Mouse (Mus musculus): ENCODE measurements at regions not wholly inside any gene's neighbourhood (a gene's known extent, or its start where the extent isn't known, plus 50 kb on each side); places are given as distances from the start of the nearest gene placed in this dataset.

DNA sequence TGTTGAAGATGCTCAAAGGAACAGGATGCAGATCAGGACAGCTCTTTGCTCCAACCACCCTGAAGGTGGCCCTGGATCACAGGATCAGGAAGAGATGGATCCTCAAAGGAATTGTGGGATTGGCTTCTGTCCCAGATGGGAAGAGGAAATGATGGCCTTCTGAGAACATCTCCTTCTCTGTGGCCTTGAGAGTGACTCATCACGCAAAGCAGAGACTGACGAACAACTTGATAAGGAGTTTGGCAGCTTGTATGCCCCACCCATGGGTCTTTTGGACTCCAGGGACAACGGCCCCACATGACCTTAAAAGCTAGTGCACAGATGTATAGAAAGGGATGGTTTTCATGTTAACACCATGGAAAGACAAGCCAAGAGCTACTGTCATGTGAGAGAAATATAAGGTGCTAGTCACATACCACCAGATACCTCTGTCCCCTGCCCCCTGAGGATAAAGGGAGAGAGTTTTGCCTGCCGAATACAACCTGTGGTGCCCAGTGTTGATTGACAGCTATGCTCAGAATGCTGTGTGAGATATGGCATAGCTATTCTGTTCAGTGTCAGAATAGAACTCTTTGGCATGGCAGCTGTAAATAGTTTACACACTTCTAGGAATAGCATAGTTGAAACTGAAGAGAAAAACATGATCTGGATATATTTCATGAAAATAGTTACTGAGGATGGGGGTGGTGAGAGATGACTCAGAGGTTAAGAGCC lies 109.2 kb upstream of the S1pr3 start:
- DNase-seq: peak; percentile 16

DNA sequence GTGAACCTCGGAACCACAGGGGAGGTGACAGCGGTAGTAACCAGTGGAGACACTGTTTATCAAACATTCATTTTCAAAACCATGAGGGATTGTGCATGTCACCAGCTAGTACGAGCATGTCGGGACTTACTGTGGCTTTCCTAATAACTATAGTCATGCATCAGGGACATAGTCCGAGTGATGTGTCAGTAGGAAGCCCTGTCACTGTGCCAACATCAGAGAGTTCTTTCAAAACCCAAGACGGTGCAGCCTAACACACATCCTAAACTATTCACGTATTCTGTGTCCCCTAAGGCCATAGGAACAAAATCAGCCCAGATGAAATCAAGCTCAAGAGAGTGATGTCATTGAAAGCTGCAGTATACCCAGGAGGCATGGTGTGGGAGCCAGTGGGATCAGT lies 107.0 kb upstream of the S1pr3 start:
- no peak for DNase-seq

DNA sequence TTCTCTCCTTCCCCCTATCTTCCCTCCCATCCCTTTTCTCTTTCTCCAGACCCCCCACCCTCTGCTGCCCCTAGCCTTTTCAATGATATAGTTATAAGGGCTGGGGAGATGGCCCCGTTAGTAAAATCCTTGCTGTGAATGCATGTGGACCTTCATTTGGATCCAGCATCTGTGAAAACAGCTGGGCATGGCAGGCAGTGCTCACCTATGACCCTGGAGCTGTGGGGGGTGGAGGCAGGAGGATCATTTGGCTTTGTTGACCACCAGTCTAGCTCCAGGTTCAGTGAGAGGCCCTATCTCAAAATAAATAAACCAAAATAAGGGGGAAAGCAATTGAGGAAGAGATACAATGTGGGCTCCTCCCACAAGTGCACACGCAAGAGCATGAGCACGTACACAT lies 105.3 kb upstream of the S1pr3 start:
- DNase-seq: no peak

DNA sequence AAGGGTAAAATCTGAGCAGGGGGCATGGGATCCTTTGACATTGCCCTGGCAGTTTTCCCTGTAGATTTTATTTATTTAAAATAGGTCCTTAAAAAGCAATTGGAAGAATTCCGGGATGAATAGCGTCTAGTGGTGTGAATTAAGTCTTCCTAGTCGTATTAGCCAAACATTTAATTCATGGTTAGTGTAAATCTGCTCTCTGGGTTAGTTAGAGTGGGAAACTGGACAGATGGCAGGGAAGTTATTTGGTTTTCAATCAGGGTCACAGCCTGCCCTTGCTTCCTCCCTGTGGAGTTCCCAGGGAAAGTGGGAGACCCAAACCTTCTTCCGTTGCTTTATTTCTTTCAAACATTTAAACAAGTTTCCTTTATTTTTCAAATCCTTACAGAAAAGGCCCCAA lies 103.8 kb upstream of the S1pr3 start:
- no peak for DNase-seq

DNA sequence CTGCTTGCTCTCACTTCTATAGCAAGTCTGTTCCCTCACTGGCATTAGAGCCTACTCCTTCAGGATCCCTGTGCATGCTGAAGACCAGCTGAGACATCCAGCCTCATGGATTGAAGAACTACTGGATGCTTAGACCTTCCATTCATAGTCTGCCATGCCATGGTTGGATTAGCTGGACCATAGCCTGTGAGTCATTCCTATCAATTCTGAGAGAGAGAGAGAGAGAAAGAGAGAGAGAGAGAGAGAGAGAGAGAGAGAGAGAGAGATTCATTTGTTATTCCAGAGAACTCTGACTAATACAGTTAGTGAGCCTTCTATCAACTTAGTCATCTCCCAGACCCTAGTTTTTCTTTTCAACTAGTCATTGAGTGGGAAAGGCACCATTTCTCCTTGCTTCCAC lies 99.0 kb upstream of the S1pr3 start:
- no peak for DNase-seq

DNA sequence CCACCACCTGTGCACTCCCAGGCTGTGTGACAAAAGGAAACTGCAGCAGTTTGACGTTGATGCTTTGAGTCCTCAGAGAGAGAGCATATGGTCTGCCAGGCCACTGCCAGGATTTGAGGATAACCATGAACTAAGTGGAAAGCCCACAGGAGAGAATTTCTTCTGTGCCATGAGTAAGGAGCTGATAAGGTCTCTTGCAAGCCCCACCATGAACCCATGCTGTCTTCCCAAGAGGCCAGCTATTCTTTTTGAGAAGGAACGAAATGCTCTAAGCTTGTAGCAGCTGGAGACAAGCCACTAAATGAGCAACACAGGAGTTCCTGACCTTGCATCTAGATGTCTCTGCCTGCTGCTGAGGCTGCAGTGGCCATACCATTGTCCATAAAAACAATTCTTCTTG lies 98.4 kb upstream of the S1pr3 start:
- no peak for DNase-seq

DNA sequence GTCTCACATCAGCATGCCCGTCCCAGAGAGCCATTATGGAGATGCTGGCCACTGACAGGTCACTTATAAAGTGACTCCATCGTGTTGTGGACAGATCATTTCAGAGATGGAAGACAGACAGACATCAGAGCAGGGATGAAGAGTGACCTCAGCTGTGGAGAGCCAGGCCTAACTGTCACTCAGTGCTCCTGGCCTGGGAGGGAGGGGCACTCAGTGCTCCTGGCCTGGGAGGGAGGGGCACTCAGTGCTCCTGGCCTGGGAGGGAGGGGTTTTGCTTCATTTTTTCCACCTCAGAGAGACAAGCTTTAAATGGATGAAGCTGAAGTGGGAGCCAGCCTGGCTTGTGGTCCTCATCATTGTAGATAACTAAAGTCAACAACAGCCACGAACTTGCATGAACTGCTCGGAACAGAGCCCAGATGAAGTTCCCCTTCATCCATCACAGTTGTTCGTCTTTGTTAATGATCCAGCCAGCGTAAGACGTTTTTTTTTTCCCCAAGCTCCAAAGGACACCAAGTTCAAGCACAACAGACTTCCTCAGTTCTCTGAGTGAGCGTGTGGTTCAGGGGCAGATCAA lies 96.7 kb upstream of the S1pr3 start:
- no peak for DNase-seq

DNA sequence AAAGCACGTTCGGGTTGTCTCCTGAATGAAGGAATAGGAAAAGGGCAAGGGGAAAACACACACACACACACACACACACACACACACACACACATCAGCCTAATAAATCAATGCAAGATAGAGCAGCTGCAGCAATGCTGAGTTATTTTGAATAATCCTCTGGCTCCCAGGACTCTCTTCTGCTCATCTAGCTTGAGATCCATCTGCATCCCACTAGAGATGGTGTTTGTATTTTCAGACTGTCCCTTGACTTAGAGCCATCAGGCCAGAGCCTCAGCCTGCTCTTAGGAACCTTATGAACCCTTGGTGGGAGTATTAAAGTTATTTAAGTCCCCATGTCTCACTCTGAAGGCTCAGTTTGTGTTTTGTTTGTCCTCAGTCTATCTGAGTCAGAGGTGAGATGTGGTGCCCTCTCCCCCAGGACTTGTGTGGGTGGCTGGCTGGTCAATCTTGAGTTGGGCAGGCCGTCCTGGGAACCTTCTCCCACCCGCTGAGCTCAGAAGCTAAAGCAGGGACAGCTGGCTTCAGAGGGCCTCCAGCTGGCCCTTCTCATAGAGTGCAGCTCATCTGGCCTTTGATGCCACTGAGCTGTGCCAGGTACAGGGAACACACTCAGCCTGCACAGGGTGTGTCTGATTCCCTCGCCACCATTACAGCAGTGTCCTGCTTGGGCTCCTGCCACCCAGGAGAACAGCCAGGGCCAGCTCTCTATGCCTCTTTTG lies 95.1 kb upstream of the S1pr3 start:
- peak; percentile 77 for DNase-seq

DNA sequence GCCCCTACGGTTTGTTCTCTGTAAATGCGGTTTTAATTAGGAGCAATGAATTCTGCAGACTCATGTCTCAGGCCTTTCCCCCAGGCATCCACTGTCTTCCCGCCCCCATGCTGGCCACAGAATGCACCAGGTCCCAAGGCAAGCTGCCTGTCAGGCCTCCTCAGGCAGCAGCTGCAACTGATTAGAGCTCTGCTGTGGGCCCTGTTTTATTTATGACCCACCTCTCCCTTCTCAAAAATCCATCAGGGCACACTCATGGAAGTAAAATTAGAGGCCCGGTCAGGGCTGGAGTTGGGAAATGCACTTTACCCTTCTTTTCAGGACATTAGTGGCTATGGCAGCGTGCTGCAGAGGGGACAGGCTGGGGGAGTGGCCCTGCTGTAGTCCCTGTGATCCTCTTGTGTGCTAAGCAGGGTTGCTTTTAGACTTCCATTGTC lies 93.9 kb upstream of the S1pr3 start:
- DNase-seq: peak; percentile 79

DNA sequence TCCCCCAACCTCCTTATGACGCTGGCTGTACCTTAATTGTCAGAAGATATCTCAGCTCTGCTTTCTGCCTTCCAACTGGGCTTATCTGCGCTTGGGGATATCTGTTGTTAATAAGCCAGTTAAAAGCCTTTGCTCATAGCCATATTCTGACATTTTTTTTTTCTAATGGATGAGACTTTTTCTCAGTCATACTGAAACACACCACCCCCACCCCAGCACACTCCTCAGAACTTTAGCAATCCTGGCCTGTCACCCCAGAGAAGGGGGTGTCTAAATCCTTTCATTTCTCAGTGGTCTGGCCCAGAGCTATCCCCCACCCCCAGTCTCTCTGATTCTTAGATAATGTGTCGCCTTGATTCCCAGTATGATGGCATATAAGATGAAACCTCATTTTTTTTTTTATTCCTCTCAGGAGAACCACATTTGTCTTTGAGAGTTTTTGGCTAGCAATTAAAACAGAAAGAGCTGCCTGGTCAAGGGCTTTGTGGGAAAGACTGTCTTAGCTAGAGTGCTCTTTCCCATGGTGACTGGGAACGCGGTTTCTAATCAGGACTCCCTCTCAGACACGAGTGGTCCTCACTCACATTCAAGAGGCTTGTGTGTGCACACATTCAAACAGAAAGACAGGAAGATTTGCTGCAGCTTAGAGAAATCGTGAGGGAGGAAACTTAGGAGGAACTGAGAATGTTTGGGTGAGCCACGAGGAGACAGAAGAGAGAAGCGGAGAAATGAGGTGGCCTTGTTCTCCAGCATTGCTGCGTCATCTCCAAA lies 93.2 kb upstream of the S1pr3 start:
- no peak for DNase-seq

DNA sequence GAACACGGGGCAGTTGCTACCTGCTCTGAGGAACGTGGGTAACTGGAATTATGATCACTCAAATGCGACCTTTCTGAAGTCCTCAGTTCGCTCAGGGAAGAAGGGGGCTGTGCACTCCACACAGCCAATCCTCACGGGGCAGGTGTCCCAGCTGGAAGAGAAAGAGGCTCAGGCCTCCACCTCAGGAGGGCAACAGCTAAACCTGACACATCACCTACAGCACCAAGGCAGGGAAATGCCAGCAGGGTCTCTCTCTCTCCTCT lies 92.7 kb upstream of the S1pr3 start:
- no peak for DNase-seq

DNA sequence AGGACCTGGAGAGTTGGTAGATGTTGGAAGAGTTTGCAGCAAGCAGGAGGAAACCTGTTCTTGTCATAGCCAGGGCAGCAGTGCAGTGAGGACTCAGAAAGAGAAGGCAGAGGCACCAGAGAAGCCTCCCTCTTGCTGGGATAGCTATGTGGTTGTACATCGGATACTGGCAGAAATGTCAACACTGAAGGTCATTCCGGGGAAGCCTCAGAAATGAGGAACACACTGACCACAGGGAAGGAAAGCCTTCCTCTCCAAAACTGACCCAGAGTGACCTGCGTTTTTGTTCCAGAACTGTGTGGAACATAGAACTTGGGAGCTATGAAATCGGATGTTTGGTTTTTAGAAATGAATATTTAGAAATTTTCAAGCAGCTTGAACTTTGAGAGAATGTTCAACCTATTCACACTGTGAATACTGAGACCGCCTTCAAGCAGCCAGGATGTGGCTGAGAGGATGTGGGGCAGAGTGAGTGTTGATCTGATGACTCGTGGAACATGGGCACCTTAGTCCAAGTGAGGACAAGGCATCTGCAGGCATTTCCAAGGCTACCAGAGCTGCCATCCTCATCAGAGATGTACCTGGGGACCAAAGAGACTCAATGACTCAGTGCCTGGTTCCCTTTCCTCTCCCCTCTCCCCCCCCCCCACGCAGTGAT lies 85.3 kb upstream of the S1pr3 start:
- no peak for DNase-seq

DNA sequence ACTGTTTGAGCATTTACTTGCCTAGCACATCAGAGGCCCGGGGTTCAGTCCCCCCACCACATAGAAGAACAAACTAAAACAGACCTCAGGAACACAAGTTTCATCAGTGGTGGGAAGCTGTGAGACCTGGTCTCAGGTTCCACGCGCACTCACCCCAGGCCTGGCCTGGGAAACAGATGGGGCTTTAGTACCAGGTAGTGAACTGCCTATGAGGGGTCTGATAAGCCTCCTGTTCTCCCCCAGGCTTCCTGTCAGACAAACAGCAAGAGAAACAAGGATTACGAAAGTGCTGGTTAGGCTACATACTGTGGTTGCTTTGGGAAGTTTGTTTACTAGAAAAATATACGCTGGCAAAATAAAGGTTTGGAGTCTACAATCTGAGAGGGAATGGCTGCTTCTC lies 83.7 kb upstream of the S1pr3 start:
- no peak for DNase-seq

DNA sequence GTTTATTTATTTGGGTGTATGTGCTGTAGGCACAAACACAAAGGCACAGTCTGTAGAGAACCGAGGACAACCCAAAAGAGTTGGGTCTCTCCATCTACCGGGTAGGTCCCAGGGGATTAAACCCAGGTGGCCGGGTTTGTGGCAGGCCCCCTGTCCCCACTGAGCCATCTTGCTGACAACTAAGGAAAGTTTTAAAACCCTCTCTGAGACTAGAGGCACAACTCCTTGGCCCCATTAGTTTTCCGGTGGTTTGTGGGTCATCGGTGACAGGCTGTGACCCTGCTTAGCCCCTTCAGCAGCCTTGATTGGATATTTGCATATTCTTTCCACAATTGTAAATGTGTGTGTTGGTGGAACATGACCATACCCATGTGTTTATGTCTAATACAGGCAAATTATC lies 83.1 kb upstream of the S1pr3 start:
- no peak for DNase-seq

DNA sequence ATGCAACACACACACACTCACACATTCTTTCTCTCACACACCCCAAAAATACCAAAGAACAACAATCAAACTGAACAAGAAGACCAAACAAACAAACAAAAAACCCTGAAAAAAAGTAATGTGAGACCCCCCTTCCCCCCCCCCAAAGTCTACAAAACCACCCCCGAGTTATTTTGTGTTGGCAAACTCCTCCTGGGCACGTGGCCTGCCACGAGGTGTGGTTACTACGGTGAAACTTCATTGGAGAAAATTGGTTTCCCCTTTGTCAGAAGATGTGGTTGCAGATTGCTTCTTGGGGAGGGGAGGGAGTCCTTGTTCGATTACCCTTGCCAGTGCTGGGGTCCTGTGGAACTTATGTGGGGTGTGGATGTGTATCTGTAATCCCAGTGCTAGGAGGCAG lies 82.3 kb upstream of the S1pr3 start:
- no peak for DNase-seq

DNA sequence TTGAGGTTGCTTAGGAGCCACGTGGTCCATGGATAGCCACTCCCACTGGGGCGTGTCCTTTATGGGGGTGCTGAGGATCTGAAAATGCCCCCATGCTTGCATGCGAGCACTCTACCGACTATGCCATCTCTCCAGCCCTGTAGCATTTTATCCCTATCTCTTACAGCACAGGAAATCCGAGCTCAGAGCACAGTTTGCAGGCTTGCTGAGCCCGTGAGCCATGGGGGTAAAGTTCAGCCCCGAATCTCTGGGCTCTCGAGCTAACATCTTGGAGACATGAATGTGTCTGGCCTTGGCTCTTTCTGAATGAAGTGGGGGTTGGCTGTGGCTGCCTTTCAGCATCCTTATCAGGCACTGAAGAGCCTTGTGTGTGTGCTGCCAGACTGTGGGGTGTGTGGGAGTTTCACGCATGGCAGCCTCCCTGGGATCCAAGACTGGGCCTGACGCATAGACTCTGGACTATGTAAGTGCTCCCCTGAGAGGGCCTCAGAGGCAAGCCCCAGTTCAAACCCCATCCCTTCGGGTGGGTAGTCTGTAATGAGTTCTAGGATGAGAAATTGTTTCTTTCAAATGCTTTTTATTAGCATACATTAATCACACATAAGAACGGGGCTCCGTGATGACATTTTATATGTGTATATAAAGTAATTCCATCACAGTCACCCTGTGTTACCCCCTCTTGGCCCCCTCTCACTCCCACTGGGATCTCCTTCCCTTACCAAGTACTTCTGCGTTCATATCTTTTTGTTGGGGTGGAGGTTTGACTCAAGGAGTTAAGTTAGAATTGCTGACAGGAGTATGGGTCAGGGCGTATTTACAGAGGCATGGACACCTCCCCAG lies 80.1 kb upstream of the S1pr3 start:
- no peak for DNase-seq

DNA sequence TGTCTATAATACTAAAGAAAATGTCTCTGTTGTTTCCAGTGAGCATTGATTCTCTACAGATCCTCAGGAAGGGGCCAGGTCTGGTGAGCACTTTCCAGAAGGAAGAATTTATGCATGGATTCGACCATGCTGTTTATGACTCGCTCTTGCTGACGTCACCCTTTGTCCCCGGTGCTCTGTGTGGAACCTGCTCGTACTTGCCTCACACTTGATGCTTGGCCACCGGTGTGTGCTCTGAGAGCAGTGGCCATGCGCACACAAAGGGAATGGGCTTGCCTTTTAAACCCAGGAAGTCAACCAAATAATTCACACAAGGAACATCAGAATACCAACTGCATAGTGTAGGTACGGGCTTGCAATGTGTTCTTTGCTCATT lies 79.5 kb upstream of the S1pr3 start:
- DNase-seq: no peak

DNA sequence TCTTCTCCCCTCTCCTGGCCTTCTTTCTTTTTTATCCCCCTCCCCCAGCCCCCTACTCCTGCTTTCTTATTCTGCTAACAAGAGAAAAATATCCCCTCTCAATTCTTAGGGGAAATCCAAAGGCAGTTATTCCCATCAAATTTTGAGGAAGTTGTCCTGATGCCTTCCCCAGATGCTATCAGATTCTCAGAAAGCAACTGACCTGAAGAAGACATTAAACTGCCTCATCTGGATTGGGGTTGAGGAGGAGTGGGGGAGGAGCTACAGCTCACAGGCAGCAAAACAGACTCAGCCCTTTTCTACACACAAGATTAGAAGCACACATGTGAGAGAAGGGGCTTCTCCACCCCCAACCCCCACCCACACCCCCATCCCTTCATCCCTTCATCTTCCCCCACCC lies 78.7 kb upstream of the S1pr3 start:
- no peak for DNase-seq

DNA sequence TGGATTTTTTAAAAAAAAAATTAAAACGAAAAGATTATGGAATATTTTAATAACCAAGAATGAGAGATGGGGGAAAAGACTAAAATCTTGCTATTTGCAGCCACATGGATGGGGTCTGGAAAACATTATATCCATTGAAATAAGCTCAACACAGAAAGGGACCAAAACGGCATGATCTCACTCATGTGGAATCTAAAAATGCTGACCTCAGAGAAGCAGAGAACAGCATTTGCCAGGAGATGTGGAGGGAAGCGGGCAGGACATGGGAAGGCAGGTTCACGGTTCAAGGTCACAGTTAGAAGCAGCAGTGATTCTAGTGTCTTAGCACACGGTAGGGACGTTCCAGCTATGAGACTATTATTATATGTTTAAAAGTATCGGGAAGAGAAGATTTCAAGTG lies 76.2 kb upstream of the S1pr3 start:
- no peak for DNase-seq

DNA sequence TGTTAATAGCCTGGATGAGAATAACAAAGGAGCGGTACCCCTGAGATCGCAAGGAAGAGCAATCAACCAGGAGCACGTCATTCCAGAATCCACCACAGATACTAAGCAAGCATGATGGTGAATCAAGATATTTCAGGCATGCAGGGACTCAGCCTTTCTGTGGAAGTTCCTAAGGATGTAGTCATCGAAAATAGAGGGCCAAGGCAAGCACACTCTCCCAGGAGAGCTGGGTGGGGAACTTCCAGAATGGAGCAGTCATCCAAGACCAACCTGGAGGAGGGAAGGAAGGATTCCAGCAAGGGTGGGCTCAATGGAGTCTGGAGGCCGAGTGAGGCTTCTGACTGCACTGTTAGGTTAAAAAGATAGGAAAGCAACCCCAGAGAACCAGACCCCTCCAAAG lies 75.0 kb upstream of the S1pr3 start:
- DNase-seq: no peak

DNA sequence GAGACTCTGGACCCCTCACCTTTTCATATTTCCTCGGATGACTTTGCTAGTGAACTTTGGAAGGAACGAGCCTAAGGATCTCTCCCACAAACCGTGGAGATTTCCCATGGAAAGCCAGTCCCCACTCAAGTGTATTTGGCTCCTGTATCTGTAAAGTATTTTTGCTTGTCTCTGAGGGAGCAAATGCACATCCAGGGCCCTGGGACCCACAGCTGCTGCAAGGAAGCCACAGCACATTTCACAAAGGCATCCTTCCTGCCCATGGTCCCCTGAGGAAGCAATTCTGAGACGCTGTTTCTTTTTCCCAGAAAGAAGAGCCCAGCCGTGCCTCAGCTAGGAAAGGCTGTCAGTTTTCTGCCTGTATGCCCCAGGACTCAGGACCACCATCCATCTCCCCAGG lies 71.7 kb upstream of the S1pr3 start:
- DNase-seq: no peak

DNA sequence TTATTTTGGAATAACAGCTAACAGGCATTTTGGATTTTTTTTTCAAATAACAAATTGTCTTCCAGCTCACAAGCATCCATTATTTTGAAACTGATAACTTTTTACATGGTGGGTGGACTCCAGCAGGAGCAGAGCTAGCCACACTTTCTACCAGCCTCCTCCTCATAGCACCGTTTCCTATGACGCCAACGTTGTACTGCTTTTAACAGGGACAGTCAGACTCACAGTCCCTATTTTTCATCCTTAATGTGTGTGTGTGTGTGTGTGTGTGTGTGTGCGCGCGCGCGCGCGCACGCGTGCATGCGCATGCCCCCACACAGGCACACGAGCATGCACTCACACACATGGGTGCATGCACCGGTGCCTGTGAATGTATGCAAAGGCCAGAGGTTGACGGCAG lies 70.5 kb upstream of the S1pr3 start:
- no peak for DNase-seq

All from gastrocnemius, postnatal 25 days (tissue).